Mouse (Mus musculus) cerebellum, postnatal 14 days (tissue): ENCODE data around the gene Dlgap1.
"Not testable (repeated sequence)": the region's sequence is repeated elsewhere in the genome, so short reads cannot be mapped to it uniquely, and the experiment has no call there.

Experiments used
- DNase-seq, 2 experiments: peaks; one replicate each; pipeline ENCODE4 v3.0.0; 2021; ENCODE audit warnings: mixed read lengths in 2 of 2

The Dlgap1 gene

DNA sequence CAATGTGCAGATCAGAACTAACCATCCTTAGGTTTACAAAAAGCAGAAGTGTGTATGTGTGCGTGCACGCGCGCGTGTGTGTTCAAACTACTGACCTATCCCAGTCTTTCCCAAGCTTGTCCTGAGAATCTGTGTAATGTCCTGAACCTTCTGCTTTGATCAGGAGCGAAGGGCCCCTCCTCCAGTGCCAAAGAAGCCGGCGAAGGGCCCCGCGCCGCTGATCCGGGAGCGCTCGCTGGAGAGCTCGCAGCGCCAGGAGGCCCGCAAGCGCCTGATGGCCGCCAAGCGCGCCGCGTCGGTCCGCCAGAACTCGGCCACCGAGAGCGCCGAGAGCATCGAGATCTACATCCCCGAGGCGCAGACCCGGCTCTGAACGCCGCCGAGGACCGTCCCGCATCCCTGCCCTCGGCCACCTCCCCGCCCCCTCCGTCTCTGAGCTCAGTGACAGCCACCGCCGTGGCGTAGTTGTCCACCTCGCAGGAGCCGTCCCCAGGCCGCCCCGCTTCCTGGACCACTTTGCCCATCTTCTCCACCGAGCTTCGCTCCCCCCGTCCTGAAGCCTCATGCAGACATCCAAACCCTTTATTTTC is 849.1 kb downstream of the Dlgap1 start:
- peak; percentile 26 to 32 for DNase-seq

DNA sequence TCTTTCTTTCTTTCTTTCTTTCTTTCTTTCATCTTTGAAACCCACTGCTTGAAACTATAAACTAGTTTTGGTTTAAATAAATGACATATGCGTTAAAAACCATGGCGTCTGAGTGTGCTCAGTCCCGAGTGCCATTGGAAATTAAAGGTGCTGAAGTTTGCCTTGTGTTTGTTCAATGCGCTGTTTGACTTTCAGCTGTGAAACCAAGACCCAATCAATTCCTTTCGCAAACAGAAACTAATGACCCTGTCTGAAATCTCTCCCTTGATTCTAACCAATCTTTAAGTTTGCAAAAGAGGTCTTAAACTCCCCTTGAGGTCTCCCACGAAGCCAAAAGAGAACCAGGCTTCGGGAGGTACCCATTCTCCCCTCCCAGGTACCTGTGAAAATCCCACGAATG is 854.2 kb downstream of the Dlgap1 start:
- DNase-seq = no peak

DNA sequence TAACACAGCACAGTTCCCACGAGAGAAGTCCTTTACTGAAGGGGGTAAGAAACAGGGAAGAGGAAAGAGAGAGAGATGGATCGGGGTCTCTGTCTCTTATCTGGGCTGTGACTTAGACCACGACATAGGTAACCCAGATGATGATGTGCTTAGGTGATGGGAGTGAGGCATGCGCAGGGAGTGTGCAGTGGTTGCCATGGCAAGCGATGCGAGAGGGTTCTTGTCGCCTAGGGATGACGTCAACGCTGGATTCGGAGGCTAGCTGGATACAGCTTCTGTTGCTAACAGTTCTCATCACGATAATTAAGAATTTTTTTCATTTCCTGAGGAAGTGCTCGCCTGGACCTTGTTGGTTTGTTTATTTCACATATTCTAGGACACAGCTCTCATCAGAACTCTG is 857.4 kb downstream of the Dlgap1 start:
- DNase-seq = no peak

DNA sequence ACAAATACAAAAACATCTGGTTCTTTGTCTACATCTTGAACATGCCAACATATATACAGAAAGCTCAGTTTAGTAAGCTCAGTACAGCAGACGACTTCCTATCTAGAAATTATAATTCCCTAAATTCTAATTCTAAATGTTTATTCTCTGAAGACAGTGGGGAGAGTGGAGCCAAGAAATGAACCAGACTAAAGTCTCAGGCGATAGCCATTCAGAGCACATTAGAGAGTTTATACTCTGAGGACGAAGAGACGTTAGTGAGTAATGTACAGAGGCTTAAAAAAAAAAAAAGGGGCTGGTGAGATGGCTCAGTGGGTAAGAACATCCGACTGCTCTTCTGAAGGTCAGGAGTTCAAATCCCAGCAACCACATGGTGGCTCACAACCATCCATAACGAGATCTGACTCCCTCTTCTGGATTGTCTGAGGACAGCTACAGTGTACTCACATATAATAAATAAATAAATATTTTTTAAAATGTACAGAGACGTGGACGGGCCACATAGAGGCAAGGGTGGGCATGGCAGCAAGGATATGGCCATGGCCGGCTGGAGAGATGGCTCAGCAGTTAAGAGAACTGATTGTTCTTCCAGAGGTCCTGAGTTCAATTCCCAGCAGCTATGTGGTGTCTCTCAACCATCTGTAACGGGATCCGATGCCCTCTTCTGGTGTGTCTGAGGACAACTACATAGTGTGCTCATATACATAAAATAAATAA is 858.7 kb downstream of the Dlgap1 start:
- DNase-seq = not testable (repeated sequence)

DNA sequence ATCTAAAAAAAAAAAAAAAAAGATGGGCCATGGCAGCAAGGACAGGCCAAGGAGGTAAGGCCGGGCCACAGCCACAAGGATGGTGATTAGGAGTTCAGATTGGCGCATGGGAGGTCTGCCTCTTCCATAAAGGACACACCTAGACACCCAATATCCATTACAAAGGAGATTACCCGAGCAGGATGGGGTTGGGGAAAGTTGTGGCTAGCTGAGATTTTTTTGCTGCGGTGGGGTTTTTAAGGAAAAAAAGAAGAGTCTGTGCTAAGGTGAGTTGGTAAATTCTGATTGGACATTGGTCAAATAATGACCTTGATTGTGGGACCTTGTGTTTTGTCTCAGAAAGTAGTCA is 859.3 kb downstream of the Dlgap1 start:
- DNase-seq = no peak

DNA sequence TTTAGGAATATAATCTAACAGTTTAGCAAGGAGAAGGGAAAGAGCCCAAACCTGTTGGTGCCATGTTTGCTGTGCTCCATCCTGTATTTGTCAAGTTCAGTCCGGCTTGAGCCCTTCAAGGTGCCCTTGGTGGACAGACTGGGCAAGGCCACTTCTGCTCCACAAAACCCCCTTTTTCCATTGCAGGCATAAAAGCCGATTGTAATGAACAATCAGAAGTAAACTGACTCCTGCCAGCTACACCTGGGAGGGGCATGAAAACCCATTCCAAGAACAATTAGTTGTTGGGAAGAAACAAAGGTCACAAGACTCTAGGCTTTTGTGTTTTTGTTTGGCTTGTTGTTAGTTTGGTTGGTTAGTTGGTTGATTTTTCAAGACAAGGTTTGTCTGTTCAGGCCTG is 859.7 kb downstream of the Dlgap1 start:
- DNase-seq = no peak

DNA sequence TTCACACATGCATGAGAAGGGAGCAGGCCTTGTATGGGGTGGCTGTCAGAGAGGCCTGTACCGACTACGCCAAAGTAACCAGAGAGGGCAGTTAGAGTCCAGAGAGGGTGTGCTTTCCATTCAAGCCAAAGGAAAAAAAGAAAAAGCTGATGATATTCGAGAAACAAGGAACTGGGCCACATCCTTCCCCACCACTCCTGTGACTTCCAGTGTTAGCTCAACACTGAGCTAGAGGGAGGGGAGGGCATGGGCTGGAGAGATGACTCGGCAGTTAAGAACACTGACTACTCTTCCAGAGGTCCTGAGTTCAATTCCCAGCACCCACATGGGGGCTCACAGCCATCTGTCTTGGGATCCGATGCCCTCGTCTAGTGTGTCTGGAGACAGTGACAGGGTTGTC is 860.3 kb downstream of the Dlgap1 start:
- no peak for DNase-seq

DNA sequence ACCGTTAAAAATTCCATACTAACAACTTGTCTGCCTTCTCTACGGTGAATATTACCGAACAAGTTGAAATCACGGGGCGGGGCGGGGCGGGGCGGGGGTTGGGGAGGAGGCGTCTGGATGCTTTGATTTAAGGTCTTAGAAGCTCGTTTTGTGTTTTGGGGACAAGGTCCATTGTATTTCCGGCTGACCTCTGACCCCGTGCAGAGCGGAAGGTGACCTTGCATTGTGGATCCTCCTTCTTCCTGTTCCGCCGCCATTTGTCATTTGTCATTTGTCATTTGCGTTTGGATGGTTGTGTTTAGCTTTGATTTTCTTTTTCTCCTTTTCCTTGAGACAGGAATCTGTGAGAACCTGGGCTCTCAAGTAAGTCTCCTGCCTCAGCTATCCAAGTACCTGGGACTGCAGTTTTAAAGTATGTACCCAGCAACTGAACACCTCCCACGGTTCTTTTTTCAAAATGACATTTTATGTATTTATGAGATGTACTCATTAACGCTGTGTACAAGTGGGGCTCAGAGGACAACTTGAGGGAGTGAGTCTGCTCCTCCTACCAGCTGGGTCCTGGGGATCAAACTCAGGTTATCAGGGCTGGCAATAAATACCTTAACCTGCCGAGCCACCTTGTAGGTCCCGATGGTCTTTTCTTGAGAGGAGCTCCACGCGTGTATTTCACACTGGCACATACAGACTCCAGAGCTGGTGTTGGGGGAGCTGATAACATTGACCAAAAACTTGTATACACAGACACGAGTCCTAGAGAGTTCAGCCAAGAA is 861.3 kb downstream of the Dlgap1 start:
- DNase-seq = no peak

DNA sequence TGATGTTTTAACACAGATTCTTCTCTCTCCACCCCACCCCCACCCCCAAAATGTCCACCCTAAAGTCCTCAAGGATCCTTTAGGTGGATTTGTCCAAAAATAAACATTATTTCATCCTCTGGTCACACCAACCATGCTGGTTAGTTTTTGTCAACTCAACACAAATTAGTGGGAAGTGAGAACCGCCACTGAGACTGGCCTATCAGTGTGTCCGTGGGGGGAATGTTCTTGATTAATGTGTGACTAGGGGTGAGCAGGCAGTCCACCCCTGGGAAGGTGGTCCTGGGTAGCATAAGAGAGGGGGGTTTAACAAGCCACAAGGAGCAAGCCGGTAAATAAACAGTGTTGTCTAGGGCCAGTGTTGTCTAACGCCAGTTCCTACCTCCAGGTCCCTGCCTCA is 862.7 kb downstream of the Dlgap1 start:
- DNase-seq = no peak

DNA sequence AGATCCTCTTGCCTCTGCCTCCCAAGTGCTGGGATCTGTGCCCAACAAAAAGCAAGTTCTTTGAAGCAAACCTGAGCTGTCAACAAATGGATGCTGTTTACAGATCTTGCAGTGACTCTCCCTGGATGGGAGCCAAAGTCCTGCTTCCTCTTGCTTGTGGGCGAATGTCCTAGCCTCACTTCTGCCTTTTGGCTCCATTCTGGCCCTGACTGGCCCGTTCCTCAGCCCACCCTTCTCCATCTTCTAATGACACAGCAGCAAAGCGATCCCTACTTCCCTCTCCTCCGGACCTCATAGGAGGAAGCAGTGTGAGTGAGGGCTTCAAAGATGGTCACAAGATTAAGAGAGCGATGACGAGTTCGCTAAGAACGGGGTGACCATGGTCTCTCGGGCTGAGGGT is 863.7 kb downstream of the Dlgap1 start:
- DNase-seq = peak; percentile 33 to 52

DNA sequence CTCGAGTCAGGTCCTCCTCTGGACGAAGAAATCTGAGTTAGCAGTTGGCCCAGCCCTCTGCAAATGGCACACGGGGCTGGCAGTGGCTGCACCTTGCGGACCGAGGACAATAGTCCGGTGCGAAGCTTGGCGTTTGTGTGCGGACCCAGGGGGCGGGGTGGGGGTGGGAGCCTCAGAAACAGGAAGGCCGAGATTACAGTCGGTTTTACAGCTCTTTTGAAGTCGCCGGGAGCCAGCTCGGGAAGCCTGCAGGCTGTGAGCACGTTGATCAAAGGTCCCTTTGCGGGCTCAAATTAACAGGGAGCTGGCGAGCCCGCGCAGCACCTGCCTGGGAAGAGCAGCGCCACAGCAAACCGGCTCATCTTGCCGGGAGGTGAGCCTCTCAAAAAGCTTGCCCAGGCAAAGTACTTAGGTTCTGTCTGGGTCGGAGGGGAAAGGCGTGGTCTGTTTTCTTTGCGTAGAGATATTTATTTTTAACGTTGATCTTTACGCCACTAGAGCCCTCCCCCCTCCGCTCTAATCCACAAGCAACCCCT is 865.6 kb downstream of the Dlgap1 start:
- DNase-seq = peak; percentile 32 to 45

DNA sequence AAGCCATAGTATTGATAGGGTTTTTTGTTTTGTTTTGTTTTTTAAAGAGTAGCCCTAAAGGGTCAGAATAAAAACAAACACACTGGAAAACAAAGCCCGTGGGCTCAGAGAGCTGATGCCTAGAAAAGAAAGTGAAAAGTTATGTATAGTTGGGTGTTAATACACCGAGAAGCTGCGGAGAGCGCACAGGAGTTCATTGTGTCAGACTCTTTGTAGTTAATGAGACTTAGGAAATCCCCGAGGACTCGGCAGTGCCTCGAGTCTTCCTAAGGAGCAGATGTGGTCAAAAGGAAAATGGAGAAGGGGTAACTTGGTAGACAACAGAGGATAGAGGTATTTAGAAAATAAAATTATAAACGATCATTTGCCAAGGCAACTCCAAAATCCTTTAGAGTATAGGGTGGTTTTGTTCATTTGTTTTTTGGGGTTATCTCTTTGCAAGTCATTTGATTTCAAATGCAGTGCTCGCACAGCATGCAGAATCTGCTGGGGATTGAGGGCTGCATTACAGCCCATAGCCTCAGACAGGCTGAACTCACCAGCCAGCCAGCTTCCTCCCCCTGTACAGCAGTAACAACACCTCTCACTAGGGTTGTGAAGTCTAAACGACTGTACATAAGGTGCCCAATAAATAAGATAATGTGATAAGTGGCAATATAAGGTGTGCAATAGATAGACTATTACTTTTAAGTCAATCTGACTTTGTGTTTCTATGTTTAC is 866.4 kb downstream of the Dlgap1 start:
- no peak for DNase-seq

DNA sequence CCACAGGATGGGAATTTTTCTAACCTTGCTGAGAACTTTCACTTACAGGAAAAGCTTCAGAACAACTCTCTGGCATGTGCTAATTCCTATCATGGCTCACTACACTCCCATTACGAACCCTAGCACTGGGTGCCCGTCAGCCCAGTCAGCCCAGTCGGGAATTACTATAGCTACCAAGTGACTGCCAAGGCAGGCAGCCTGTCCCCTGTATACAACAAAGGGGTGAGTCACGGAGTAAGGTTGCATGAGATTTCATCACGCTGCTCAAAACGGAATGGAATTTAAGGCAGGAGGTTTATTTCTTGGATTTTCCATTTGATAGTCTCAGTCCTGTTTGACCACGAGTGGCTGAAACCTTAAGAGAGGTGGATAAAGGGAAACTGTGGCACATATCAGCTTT is 867.9 kb downstream of the Dlgap1 start:
- DNase-seq = no peak

DNA sequence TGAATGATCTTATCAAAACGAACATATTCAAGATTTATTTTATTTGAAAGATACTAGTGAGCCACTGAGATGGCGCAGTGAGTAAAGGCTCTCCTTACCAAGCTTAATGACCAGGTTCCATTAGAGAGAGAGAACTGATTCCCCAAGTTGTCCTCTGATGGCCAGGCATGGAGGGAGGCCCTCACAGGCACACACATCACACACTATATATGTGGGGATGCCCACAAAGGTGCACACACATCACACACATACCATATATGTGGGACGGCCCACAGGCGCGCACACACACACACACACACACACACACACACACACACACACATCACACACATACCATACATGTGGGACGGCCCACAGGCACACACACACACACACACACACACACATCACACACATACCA is 868.6 kb downstream of the Dlgap1 start:
- DNase-seq = not testable (repeated sequence)

DNA sequence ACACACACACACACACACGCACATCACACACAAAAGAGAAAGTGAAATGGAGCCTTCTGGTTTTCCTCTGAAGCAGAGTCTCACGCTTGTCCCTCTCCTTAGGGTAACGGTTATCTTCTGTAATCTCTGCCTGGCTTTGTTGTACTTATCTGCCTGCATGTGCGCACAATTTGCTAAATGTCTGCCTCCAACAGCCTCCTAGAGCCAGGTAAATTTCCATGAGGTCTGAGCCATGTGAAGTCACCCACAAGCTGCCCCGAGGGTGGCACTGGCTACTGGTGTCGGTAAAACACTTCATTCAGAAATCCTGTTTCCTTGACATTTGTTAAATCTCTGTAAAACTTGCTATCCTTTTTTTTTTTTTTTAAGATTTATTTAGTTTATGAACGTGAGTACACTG is 869.2 kb downstream of the Dlgap1 start:
- no peak for DNase-seq

DNA sequence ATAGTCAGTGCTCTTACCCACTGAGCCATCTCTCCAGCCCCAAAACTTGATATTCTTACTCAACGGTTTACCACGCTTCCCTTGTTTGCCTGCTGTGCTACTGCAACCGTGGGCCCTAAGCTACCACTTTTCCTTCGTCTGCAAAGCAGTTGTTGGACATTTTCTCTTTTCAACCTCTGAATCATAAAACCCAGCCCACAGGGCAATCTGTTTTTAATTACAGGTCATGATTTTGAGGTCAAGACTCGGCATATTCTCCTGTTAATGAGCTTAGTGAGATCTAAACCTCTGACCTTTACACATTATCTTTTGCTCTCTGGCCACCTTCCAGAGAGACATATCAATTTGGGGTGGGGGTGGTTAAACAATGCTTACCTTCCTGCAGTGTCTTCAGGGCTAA is 869.7 kb downstream of the Dlgap1 start:
- no peak for DNase-seq

DNA sequence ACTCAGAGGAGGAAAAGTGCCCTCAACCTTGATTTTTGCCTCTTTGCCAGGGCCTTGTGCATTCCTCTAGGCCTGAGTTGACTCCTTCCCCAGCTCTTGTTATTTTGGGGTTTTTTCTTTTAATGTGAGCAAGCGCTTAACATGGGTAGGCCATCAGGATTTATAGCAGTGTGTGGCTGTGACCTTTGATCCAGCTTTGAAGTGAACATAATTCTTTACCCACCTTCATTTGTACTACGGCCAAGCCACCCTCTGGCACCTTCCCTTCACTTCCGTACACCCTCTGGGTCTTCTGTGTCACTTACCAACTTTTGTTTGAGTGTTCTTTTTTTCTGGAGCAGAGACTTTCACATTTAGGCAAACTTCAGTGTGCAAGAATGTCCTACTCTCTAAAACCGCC is 874.4 kb downstream of the Dlgap1 start:
- DNase-seq = no peak

DNA sequence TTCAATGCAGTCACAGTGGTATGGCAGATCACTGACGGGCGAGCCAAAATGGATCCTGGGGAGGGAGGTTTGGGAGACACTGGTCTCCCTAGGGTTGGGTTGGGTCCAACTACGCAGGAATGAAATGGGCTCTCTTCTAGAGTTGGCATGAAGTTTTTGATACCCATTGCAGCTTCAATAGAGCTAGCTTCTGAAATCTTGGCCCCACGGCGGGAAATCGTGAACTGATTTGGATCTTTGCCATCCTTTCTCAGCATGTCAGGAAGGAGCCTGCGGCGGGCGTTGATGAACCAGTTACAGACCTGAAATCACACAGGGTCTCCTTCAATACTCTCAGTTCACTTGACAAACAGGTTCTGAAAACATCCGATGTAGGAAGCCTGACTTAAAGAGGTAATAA is 876.1 kb downstream of the Dlgap1 start:
- peak; percentile 50 to 71 for DNase-seq

DNA sequence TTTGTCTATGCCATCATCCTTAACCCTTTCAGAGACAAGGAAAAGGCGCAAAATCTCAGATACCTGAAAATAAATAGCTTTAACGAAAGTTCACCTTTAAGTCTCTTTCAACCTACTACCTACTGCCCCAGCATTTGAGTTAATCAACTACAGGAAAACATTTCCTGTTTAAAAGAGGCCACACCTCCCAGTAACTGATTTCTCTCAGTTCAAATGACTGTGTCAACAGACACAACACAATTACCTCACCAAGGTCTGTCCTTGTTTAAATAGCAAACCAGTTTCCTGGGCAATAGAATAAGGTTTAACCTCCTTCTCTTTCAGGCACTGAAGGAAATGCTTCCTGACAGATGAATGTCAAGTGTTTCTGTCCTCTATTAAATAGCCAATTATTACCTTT is 876.7 kb downstream of the Dlgap1 start:
- no peak for DNase-seq

DNA sequence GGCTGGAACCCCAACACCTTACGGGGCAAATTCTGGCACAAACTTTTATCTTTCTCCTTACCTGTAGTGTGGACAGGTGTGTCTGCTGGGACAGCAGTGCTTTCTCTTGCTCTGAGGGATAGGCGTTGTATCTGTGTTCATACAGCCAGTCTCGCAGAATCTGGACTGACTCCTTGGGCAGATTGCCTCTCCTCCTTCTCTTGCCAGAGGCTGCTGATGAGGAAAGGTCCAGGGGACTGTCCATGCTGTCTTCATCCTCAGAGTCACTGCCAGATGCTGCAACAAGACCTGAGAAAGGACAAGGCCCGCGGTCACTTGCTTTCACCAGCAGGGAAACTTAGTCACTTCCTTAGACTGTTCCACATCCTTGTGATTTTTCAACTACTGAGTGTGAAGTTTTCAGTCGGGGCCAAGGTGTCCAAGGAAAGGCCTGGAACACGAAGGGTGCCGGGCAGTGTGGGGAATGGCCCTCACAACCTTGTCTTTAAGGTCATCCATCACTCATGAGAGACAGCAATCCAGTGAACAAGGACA is 877.3 kb downstream of the Dlgap1 start:
- DNase-seq = peak in 1 of 2 experiments; percentile 33

DNA sequence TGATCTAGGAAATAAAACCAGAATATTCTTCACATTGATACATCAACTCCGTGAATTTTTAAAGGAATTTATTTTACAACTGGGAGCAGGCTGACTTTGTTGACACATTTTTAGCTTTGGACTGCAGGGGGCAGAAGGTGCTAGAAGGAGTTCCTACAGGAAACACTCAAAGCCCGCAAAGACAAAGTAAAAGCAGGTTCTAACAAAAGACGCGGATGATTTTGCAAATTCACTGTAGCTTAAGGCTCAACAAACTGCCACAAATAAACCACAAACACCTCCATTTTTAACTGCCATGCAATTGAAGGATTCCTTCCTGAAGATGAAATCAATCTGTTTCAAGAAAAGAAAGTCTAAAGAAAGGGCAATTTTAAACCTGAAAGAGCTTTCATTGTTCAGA is 878.2 kb downstream of the Dlgap1 start:
- DNase-seq = peak; percentile 52 to 62

DNA sequence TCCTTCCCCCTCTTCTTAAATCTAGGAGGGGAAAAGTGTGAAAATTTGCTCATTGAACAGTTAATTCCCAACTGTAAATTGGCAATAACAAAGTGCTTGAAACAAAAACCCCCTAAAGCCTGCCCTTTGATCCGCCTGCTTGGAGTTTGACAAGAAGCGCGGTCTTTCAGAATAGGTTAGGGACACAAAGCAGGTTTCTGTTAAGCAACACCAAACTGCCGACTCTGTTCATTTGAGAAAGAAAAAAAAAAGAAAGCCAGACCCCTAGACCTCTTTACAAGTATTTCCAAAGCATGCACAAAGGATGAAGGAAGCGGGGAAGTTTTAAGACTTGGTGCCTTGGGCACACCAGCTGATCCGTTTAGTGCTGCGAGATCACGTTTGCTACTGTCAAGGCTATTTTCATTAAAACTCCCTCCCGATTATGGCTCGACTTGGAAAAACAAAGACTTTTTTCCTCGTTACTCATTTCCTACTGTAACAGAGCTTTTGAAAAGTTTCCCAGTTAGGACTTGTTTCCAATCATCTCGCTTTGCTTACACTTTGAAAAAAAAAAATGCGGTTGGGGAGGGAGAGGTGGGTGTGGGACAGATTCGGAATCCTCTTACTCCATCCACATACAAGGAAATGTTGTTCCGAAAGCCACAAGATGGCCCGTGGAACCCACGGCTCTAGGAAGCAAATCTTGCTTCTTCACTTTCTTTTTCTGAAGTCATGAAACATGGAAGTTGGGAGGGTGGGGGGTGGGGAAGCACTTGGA is 879.1 kb downstream of the Dlgap1 start:
- no peak for DNase-seq
